Mouse (Mus musculus): Measurements from ENCODE around the gene Tyw5. TPM values are rescaled to one million over a fixed set of nuclear protein-coding genes. Genes with fewer than 3 reads are reported as not detected.

Tyw5 gene
- total and polyA plus RNA-seq, 3 experiments, result 1.5 to 94.2 (median 65.2) TPM

- H3K36me3 ChIP-seq (replicated peaks), result no peaks in the 10 kb centered on the region
- DNase-seq (ENCODE audit: low spot score) (peak; percentile 16), ATAC-seq (ENCODE audit: extremely low read depth, insufficient number of reproducible peaks, low FRiP score, poor library complexity, severe bottlenecking) (peak; percentile 70; the same call in 1 of the 2 replicates)
- no peaks in the 10 kb centered on the region for H3K9me3 ChIP-seq (replicated peaks)
- H3K4me1 ChIP-seq (ENCODE audit: insufficient read depth, low read depth, low read length), result peaks cover 14% of the 10 kb centered on the region
- no peak for TF ChIP-seq TAL1 (conservative IDR thresholded peaks at IDR 0.05; ENCODE audit: low read depth, low read length)
- TF ChIP-seq CTCF (IDR thresholded peaks at IDR 0.05; ENCODE audit: low read depth, low read length), result no peak
- no peak for TF ChIP-seq POLR2AphosphoS5 (IDR thresholded peaks at IDR 0.05; ENCODE audit: insufficient replicate concordance, low read depth, low read length)
- TF ChIP-seq GATA1 (IDR thresholded peaks at IDR 0.05; ENCODE audit: borderline replicate concordance, low read length), result no peak
- no peak for TF ChIP-seq GATA2 (IDR thresholded peaks at IDR 0.05; ENCODE audit: borderline replicate concordance, low read depth, low read length)
- H3K4me3 ChIP-seq (ENCODE audit: low read depth, low read length), result no peak overlapping the region; the same call in 1 of the 2 replicates
- H3K27me3 ChIP-seq (ENCODE audit: insufficient read depth, low read length), result peaks cover 5% of the 10 kb centered on the region; the same call in 1 of the 2 replicates
These were observed 29.5 kb upstream of the Tyw5 start for GRCm38 (mm10) chr1:57436408-57436807.

DNA sequence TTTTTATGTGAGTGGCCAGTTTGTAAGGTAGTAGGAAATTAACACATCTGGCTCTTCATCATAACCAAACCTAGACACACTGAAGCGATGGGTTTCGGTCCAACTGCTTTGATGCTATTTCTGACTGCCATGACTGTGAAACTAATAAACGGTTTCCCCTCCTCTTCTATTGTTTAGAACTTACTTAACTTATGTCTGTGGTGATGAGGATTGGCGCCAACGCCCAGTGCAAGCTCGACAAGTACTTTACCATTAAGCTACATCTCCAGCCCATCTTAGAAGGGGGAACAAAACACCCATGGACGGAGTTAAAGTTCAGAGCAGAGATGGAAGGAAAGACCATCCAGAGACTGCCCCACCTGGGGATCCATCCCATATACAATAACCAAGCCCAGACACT, 26.2 kb upstream of the Tyw5 start:
- Histone ChIP-seq H3K27me3 (ENCODE audit: insufficient read depth, low read length) (peaks cover 9% of the 10 kb centered on the region), H3K4me3 (ENCODE audit: low read depth, low read length) (no peak overlapping the region)

DNA sequence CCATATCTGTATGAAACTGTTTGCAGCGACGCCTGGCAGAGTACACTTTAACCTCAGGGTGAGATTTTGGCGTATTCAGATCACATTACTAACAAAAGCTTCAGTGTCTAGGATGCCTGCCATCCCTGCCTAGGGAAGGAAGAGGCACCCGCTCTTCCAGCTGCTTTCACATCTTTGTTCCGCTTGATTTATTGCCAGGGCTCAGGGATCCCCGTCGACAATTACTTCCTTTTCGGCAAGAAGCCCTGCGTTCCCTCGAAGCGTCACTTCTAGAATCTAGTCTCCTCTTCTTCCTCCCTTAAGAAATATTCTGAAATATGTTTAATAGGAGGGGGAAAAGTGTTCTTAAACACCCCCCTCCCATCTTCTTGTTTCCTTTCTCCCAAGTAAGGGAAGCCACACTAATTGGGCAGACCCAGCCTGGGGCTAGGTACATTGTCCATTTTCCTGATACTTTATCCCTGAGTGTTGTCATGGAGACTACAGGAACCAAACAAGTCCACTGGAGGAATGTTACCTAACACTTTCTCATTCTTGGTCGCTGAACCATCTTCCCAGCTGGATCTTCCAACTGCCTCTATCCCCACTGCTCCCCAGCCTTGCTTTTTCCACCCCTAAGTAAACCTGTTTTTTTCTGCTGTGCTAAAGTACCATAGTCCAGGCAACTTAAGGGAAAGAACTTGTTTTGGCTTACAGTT, 23.0 kb upstream of the Tyw5 start:
- no peak for ATAC-seq (ENCODE audit: extremely low read depth, insufficient number of reproducible peaks, low FRiP score, poor library complexity, severe bottlenecking)

More for the DNA sequence above, 26.2 kb upstream of the Tyw5 start:
- peaks cover 14% of the 10 kb centered on the region for H3K4me1 ChIP-seq (ENCODE audit: insufficient read depth, low read depth, low read length)
- no peaks in the 10 kb centered on the region for H3K9me3 ChIP-seq (replicated peaks)
- no peak for TF ChIP-seq GATA2 (IDR thresholded peaks at IDR 0.05; ENCODE audit: borderline replicate concordance, low read depth, low read length)
- no peak for TF ChIP-seq CTCF (IDR thresholded peaks at IDR 0.05; ENCODE audit: low read depth, low read length)
- TF ChIP-seq GATA1 (IDR thresholded peaks at IDR 0.05; ENCODE audit: borderline replicate concordance, low read length), result no peak
- TF ChIP-seq TAL1 (conservative IDR thresholded peaks at IDR 0.05; ENCODE audit: low read depth, low read length), result no peak
- TF ChIP-seq POLR2AphosphoS5 (IDR thresholded peaks at IDR 0.05; ENCODE audit: insufficient replicate concordance, low read depth, low read length), result no peak
- H3K36me3 ChIP-seq (replicated peaks), result no peaks in the 10 kb centered on the region
- ATAC-seq (ENCODE audit: extremely low read depth, insufficient number of reproducible peaks, low FRiP score, poor library complexity, severe bottlenecking) (no peak), DNase-seq (ENCODE audit: low spot score) (no peak)

GRCm38 (mm10) chr1:57428368-57429308, 21.7 kb upstream of the Tyw5 start:
- Histone ChIP-seq H3K9me3 (replicated peaks) (no peaks in the 10 kb centered on the region), H3K4me1 (ENCODE audit: insufficient read depth, low read depth, low read length) (no peaks in the 10 kb centered on the region; the same call in 1 of the 2 replicates), H3K36me3 (replicated peaks) (no peaks in the 10 kb centered on the region), H3K27me3 (ENCODE audit: insufficient read depth, low read length) (peaks cover 29% of the 10 kb centered on the region), H3K4me3 (ENCODE audit: low read depth, low read length) (no peak overlapping the region)
- DNase-seq (ENCODE audit: low spot score) (peak; percentile 58), ATAC-seq (ENCODE audit: extremely low read depth, insufficient number of reproducible peaks, low FRiP score, poor library complexity, severe bottlenecking) (peak; percentile 54; the same call in 1 of the 2 replicates)
- TF ChIP-seq CTCF (IDR thresholded peaks at IDR 0.05; ENCODE audit: low read depth, low read length), result peak; percentile 41; the same call in 1 of the 2 replicates
- TF ChIP-seq GATA2 (IDR thresholded peaks at IDR 0.05; ENCODE audit: borderline replicate concordance, low read depth, low read length), result no peak
- TF ChIP-seq POLR2AphosphoS5 (IDR thresholded peaks at IDR 0.05; ENCODE audit: insufficient replicate concordance, low read depth, low read length), result no peak

More for the DNA sequence above, 23.0 kb upstream of the Tyw5 start:
- H3K4me3 ChIP-seq (ENCODE audit: low read depth, low read length), result no peak overlapping the region
- no peak for TF ChIP-seq GATA2 (IDR thresholded peaks at IDR 0.05; ENCODE audit: borderline replicate concordance, low read depth, low read length)
- TF ChIP-seq TAL1 (conservative IDR thresholded peaks at IDR 0.05; ENCODE audit: low read depth, low read length), result no peak
- TF ChIP-seq GATA1 (IDR thresholded peaks at IDR 0.05; ENCODE audit: borderline replicate concordance, low read length), result no peak
- no peak for TF ChIP-seq POLR2AphosphoS5 (IDR thresholded peaks at IDR 0.05; ENCODE audit: insufficient replicate concordance, low read depth, low read length)
- no peak for TF ChIP-seq CTCF (IDR thresholded peaks at IDR 0.05; ENCODE audit: low read depth, low read length)
- no peaks in the 10 kb centered on the region for H3K9me3 ChIP-seq (replicated peaks)
- peaks cover 19% of the 10 kb centered on the region for H3K27me3 ChIP-seq (ENCODE audit: insufficient read depth, low read length)
- H3K36me3 ChIP-seq (replicated peaks), result no peaks in the 10 kb centered on the region
- no peaks in the 10 kb centered on the region; the same call in 1 of the 2 replicates for H3K4me1 ChIP-seq (ENCODE audit: insufficient read depth, low read depth, low read length)
- DNase-seq (ENCODE audit: low spot score), result no peak

GRCm38 (mm10) chr1:57423696-57424095, 16.8 kb upstream of the Tyw5 start:
- Histone ChIP-seq H3K27me3 (ENCODE audit: insufficient read depth, low read length) (peaks cover 32% of the 10 kb centered on the region), H3K4me3 (ENCODE audit: low read depth, low read length) (no peak overlapping the region), H3K4me1 (ENCODE audit: insufficient read depth, low read depth, low read length) (peaks cover 2% of the 10 kb centered on the region), H3K36me3 (replicated peaks) (no peaks in the 10 kb centered on the region), H3K9me3 (replicated peaks) (no peaks in the 10 kb centered on the region)
- DNase-seq (ENCODE audit: low spot score) (no peak), ATAC-seq (ENCODE audit: extremely low read depth, insufficient number of reproducible peaks, low FRiP score, poor library complexity, severe bottlenecking) (no peak)
- TF ChIP-seq TAL1 (conservative IDR thresholded peaks at IDR 0.05; ENCODE audit: low read depth, low read length) (no peak), CTCF (IDR thresholded peaks at IDR 0.05; ENCODE audit: low read depth, low read length) (no peak), GATA2 (IDR thresholded peaks at IDR 0.05; ENCODE audit: borderline replicate concordance, low read depth, low read length) (no peak), GATA1 (IDR thresholded peaks at IDR 0.05; ENCODE audit: borderline replicate concordance, low read length) (no peak), POLR2AphosphoS5 (IDR thresholded peaks at IDR 0.05; ENCODE audit: insufficient replicate concordance, low read depth, low read length) (no peak)

GRCm38 (mm10) chr1:57413397-57413796, 6.5 kb upstream of the Tyw5 start:
- no peak for TF ChIP-seq CTCF (IDR thresholded peaks at IDR 0.05; ENCODE audit: low read depth, low read length)
- no peak for TF ChIP-seq POLR2AphosphoS5 (IDR thresholded peaks at IDR 0.05; ENCODE audit: insufficient replicate concordance, low read depth, low read length)
- no peak for TF ChIP-seq TAL1 (conservative IDR thresholded peaks at IDR 0.05; ENCODE audit: low read depth, low read length)
- no peak for TF ChIP-seq GATA2 (IDR thresholded peaks at IDR 0.05; ENCODE audit: borderline replicate concordance, low read depth, low read length)
- TF ChIP-seq GATA1 (IDR thresholded peaks at IDR 0.05; ENCODE audit: borderline replicate concordance, low read length), result no peak
- ATAC-seq (ENCODE audit: extremely low read depth, insufficient number of reproducible peaks, low FRiP score, poor library complexity, severe bottlenecking), result no peak

More at GRCm38 (mm10) chr1:57413397-57413796, 6.5 kb upstream of the Tyw5 start:
- H3K9me3 ChIP-seq (replicated peaks), result no peaks in the 10 kb centered on the region
- H3K4me1 ChIP-seq (ENCODE audit: insufficient read depth, low read depth, low read length), result peaks cover 10% of the 10 kb centered on the region
- H3K27me3 ChIP-seq (ENCODE audit: insufficient read depth, low read length), result no peaks in the 10 kb centered on the region
- DNase-seq (ENCODE audit: low spot score), result no peak
- H3K4me3 ChIP-seq (ENCODE audit: low read depth, low read length), result no peak overlapping the region
- H3K36me3 ChIP-seq (replicated peaks), result peaks cover 65% of the 10 kb centered on the region
